Mouse (Mus musculus): Measurements from ENCODE around the gene Ap1g2.

Gene Ap1g2

GRCm38 (mm10) chr14:55059931-55060330 is 46.5 kb downstream of the Ap1g2 start:
- no peak for DNase-seq (ENCODE audit: low read depth, low spot score)

GRCm38 (mm10) chr14:55059009-55059408 is 47.4 kb downstream of the Ap1g2 start:
- DNase-seq (ENCODE audit: low read depth, low spot score), result no peak

- peak; percentile 62 for DNase-seq (ENCODE audit: low read depth, low spot score)
Observed at GRCm38 (mm10) chr14:55055167-55055834, 51.1 kb downstream of the Ap1g2 start.

GRCm38 (mm10) chr14:55054191-55054749 is 52.1 kb downstream of the Ap1g2 start:
- no peak for DNase-seq (ENCODE audit: low read depth, low spot score)

GRCm38 (mm10) chr14:55053708-55054190 is 52.6 kb downstream of the Ap1g2 start:
- peak; percentile 90 for DNase-seq (ENCODE audit: low read depth, low spot score)

GRCm38 (mm10) chr14:55053050-55053449 is 53.3 kb downstream of the Ap1g2 start:
- no peak for DNase-seq (ENCODE audit: low read depth, low spot score)

- DNase-seq (ENCODE audit: low read depth, low spot score), result peak; percentile 50
Observed at GRCm38 (mm10) chr14:55052496-55052895, 53.9 kb downstream of the Ap1g2 start.
